Mouse (Mus musculus): ENCODE results near the gene Rdh5.
A peak's percentile ranks its signal among the peaks of the same experiment; 100 is the strongest.

Rdh5 gene

GRCm38 (mm10) chr10:128929638-128930378 is 7.1 kb upstream of the Rdh5 start:
- peak; percentile 50 for DNase-seq

- no peak for DNase-seq
Measured at GRCm38 (mm10) chr10:128928356-128928755, 5.7 kb upstream of the Rdh5 start.

- no peak for DNase-seq
Measured at GRCm38 (mm10) chr10:128923935-128924334, 1.2 kb upstream of the Rdh5 start, which contains the start of gene Bloc1s1. TSS of gene Bloc1s1 (minus strand) at chr10:128924035.

- peak; percentile 98 for DNase-seq
Measured at GRCm38 (mm10) chr10:128923013-128923691, 464 bp upstream of the Rdh5 start.

- DNase-seq, result peak; percentile 37
Measured at GRCm38 (mm10) chr10:128921883-128922821, 536 bp downstream of the Rdh5 start.

GRCm38 (mm10) chr10:128921251-128921650 is 1.4 kb downstream of the Rdh5 start:
- DNase-seq, result peak; percentile 57

GRCm38 (mm10) chr10:128920736-128921161 is 1.9 kb downstream of the Rdh5 start:
- DNase-seq, result peak; percentile 82

- no peak for DNase-seq
Measured at GRCm38 (mm10) chr10:128919966-128920365, 2.7 kb downstream of the Rdh5 start.

- DNase-seq, result peak; percentile 93
Measured at GRCm38 (mm10) chr10:128919203-128919631, 3.5 kb downstream of the Rdh5 start.

GRCm38 (mm10) chr10:128918246-128918645 is 4.4 kb downstream of the Rdh5 start:
- peak; percentile 72 for DNase-seq

- DNase-seq, result no peak
Measured at GRCm38 (mm10) chr10:128917400-128917799, 5.3 kb downstream of the Rdh5 start.

GRCm38 (mm10) chr10:128916665-128917064 is 6.0 kb downstream of the Rdh5 start:
- no peak for DNase-seq

GRCm38 (mm10) chr10:128915550-128915949 is 7.1 kb downstream of the Rdh5 start:
- DNase-seq, result no peak

- peak; percentile 51 for DNase-seq
Measured at GRCm38 (mm10) chr10:128913696-128914095, 9.0 kb downstream of the Rdh5 start.

GRCm38 (mm10) chr10:128913219-128913618 is 9.5 kb downstream of the Rdh5 start:
- DNase-seq, result peak; percentile 96

GRCm38 (mm10) chr10:128912791-128913190 is 9.9 kb downstream of the Rdh5 start:
- DNase-seq, result no peak

GRCm38 (mm10) chr10:128912268-128912667 is 10.4 kb downstream of the Rdh5 start:
- no peak for DNase-seq

GRCm38 (mm10) chr10:128911430-128911829 is 11.3 kb downstream of the Rdh5 start:
- no peak for DNase-seq

- peak; percentile 64 for DNase-seq
Measured at GRCm38 (mm10) chr10:128910066-128910841, 12.4 kb downstream of the Rdh5 start.

- peak; percentile 95 for DNase-seq
Measured at GRCm38 (mm10) chr10:128909567-128910028, 13.1 kb downstream of the Rdh5 start.

GRCm38 (mm10) chr10:128908778-128909448 is 13.8 kb downstream of the Rdh5 start:
- DNase-seq, result peak; percentile 91

Data from kidney, adult 9 months (tissue).